Mouse (Mus musculus) C2C12 (cell line): ENCODE data around the gene Trem3. TPM values are rescaled to one million over a fixed set of nuclear protein-coding genes. Genes with fewer than 3 reads are reported as not detected.

Source experiments
- H3K27me3 ChIP-seq: one replicate; pipeline ENCODE4 v1.6.1; 2011; ENCODE audit not compliant: control insufficient read depth, insufficient read depth, insufficient read length
- H3K36me3 ChIP-seq: one replicate; pipeline ENCODE4 v1.6.1; 2011; ENCODE audit not compliant: control insufficient read depth, insufficient read depth
- H3K4me3 ChIP-seq: one replicate; pipeline ENCODE4 v1.5.1; 2011; ENCODE audit warnings: mild to moderate bottlenecking, control low read depth; ENCODE audit not compliant: poor library complexity, insufficient read depth, severe bottlenecking
- H3K79me2 ChIP-seq: one replicate; pipeline ENCODE4 v1.6.1; 2011; ENCODE audit not compliant: control insufficient read depth, insufficient read depth
- H3K79me3 ChIP-seq: one replicate; pipeline ENCODE4 v1.6.1; 2011; ENCODE audit warnings: low read depth, control low read depth
- H3ac ChIP-seq: one replicate; pipeline ENCODE3; 2011; ENCODE audit warnings: low read depth; ENCODE audit not compliant: control insufficient read depth, insufficient read length
- CEBPB ChIP-seq: IDR thresholded peaks from one replicate; pipeline ENCODE4 v1.6.1; 2011; ENCODE audit warnings: low read depth, mild to moderate bottlenecking, control low read depth, moderate library complexity
- CTCF ChIP-seq: IDR thresholded peaks from one replicate; pipeline ENCODE4 v1.5.1; 2011; ENCODE audit not compliant: control insufficient read depth, insufficient read depth, insufficient read length
- FOSL1 ChIP-seq: IDR thresholded peaks from one replicate; pipeline ENCODE4 v1.8.0; 2011; ENCODE audit warnings: mild to moderate bottlenecking, low read length; ENCODE audit not compliant: poor library complexity, insufficient read depth, severe bottlenecking
- MAX ChIP-seq: IDR thresholded peaks from one replicate; pipeline ENCODE4 v1.6.1; 2011; ENCODE audit warnings: mild to moderate bottlenecking, control low read depth
- MYOD1 ChIP-seq: IDR thresholded peaks from one replicate; pipeline ENCODE4 v1.6.1; 2011; ENCODE audit warnings: low read depth; ENCODE audit not compliant: control insufficient read depth, insufficient read length
- MYOG ChIP-seq: IDR thresholded peaks from one replicate; pipeline ENCODE4 v1.6.1; 2011; ENCODE audit not compliant: control insufficient read depth, insufficient read length; ENCODE audit errors: extremely low read depth
- USF1 ChIP-seq: IDR thresholded peaks from one replicate; pipeline ENCODE4 v1.6.1; 2011; ENCODE audit warnings: low read depth, mild to moderate bottlenecking, control low read depth, moderate library complexity
- polyA plus RNA-seq: library from polyadenylated mRNA; unstranded; fragments of >200 nt; fragmentation: generic; extraction: Trizol; gene quantifications from one replicate; pipeline ENCODE4 v1.2.1, GENCODE M21; 2012; ENCODE audit warnings: missing spikeins

Trem3 gene
- polyA plus RNA-seq, 1 experiment = not detected

DNA sequence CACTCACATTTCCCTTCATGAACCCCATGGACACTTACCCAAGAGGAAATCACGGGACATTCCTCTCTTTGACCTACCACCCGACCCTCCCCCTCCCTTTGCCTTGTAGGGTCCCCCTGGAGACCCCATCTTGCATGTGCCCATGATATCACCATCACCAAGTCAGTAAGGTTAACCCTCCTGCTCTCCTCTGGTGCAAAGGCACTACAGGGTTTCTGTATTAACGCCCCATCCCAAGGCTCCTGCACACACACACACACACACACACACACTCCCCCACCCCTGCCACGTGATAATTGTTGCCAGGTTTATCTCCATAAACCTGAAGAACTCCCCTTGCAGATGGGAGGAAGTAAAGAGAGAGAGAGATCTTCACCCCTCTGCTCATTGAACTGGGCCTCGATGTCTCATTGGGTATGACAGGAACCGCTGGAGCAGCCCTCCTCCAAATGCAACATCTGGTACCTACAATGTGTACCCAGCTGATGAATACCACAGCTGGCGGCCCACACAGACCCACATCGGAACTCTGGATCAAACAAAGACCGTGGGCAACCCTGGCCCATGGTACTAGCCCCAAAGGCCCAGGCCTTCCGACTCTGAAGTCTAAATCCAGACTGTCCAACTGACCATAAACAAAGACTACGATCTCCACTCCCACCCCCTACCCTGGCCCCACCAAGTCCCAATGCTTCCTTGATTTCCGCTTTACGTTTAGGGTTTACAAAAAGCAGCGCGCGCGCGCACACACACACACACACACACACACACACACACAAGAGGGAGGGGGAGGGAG lies 33.6 kb downstream of the Trem3 start:
- TF ChIP-seq USF1 (no peak), CTCF (no peak), CEBPB (no peak), MAX (no peak), MYOD1 (no peak), FOSL1 (no peak), MYOG (no peak)
- H3K27me3 ChIP-seq = no peaks in the 10 kb centered on the region
- H3K4me3 ChIP-seq = no peak overlapping the region
- H3K79me3 ChIP-seq = no peaks in the 10 kb centered on the region
- H3K79me2 ChIP-seq = no peaks in the 10 kb centered on the region
- H3ac ChIP-seq = no peak overlapping the region
- no peaks in the 10 kb centered on the region for H3K36me3 ChIP-seq

DNA sequence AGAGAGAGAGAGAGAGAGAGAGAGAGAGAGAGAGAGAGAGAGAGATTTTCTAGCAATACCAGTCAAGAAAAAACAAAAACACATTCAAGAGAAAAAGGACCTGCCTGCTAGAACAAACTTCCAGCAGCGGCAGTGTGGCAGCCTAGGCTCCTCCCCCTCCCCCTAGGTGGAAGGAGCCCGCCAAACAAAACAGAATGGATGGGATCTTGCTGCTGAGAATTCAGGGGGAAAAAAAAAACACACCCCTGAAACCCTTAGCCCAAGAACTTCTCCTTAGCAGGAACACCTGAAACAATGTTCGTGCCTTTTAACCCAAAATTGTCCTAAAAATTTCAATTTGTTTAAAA lies 34.1 kb downstream of the Trem3 start:
- Histone ChIP-seq H3K79me3 (no peaks in the 10 kb centered on the region), H3K27me3 (no peaks in the 10 kb centered on the region), H3K36me3 (no peaks in the 10 kb centered on the region), H3K79me2 (no peaks in the 10 kb centered on the region), H3ac (no peak overlapping the region), H3K4me3 (no peak overlapping the region)
- TF ChIP-seq CTCF (no peak), CEBPB (no peak), MYOD1 (no peak), MAX (no peak), USF1 (no peak), MYOG (no peak), FOSL1 (no peak)

DNA sequence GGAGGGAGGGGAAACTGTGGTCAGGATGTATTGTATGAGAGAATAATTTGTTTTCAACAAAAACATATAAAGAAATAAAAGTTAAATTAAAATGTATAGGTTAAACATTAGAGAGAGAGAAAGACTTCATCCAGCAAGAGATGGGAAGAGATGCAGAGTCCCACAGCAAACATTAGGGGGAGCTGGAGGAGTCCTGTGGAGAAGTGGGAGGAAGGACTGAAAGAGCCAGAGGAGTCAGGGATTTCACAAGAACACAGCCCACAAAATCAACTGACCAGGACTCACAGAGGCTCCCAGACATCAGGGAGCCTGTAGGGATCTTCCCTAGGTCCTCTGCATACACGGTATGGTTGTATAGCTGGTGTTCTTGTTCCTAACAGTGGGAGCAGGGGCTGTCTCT lies 39.2 kb downstream of the Trem3 start:
- Histone ChIP-seq H3ac (no peak overlapping the region), H3K4me3 (no peak overlapping the region), H3K27me3 (no peaks in the 10 kb centered on the region), H3K79me2 (no peaks in the 10 kb centered on the region), H3K79me3 (no peaks in the 10 kb centered on the region), H3K36me3 (no peaks in the 10 kb centered on the region)
- TF ChIP-seq USF1 = no peak
- TF ChIP-seq CTCF = no peak
- no peak for TF ChIP-seq MYOD1
- TF ChIP-seq FOSL1 = no peak
- no peak for TF ChIP-seq MYOG
- no peak for TF ChIP-seq CEBPB

GRCm38 (mm10) chr17:48287276-48287675 lies 39.7 kb downstream of the Trem3 start:
- Histone ChIP-seq H3K36me3 (no peaks in the 10 kb centered on the region), H3K79me2 (no peaks in the 10 kb centered on the region), H3K79me3 (no peaks in the 10 kb centered on the region), H3K27me3 (no peaks in the 10 kb centered on the region), H3K4me3 (no peak overlapping the region), H3ac (no peak overlapping the region)
- TF ChIP-seq CTCF (no peak), CEBPB (no peak), MYOD1 (no peak), USF1 (no peak), MAX (no peak), MYOG (no peak), FOSL1 (no peak)

GRCm38 (mm10) chr17:48293500-48294194 lies 46.1 kb downstream of the Trem3 start:
- H3K4me3 ChIP-seq = no peak overlapping the region
- H3K79me2 ChIP-seq = no peaks in the 10 kb centered on the region
- no peaks in the 10 kb centered on the region for H3K36me3 ChIP-seq
- H3K79me3 ChIP-seq = no peaks in the 10 kb centered on the region
- H3K27me3 ChIP-seq = no peaks in the 10 kb centered on the region
- no peak overlapping the region for H3ac ChIP-seq
- TF ChIP-seq CTCF = no peak
- no peak for TF ChIP-seq FOSL1
- TF ChIP-seq USF1 = no peak
- no peak for TF ChIP-seq MYOD1
